Mouse (Mus musculus) 3T3-L1 (cell line): Measurements from ENCODE around the gene Ncan.
A peak's percentile ranks its signal among the peaks of the same experiment; 100 is the strongest.

ENCODE experiments used
- DNase-seq: peaks from one replicate; pipeline ENCODE4 v3.0.0-alpha.2; 2015; ENCODE audit warnings: low read depth, low spot score

Gene Ncan

GRCm38 (mm10) chr8:70129309-70129952 is 8.8 kb upstream of the Ncan start:
- DNase-seq: peak; percentile 64

- DNase-seq: peak; percentile 50
These were observed 7.8 kb upstream of the Ncan start for GRCm38 (mm10) chr8:70128435-70128834.

GRCm38 (mm10) chr8:70124992-70125391 is 4.3 kb upstream of the Ncan start:
- no peak for DNase-seq

GRCm38 (mm10) chr8:70122863-70123262 is 2.2 kb upstream of the Ncan start:
- peak; percentile 63 for DNase-seq

GRCm38 (mm10) chr8:70118726-70119700 is 1.7 kb downstream of the Ncan start:
- DNase-seq: no peak

GRCm38 (mm10) chr8:70117611-70118010 is 3.1 kb downstream of the Ncan start:
- DNase-seq: peak; percentile 72

GRCm38 (mm10) chr8:70114892-70115291 is 5.8 kb downstream of the Ncan start:
- DNase-seq: no peak

- no peak for DNase-seq
These were observed 6.2 kb downstream of the Ncan start for GRCm38 (mm10) chr8:70114488-70114887.

- DNase-seq: no peak
These were observed 8.2 kb downstream of the Ncan start for GRCm38 (mm10) chr8:70112401-70113016.

GRCm38 (mm10) chr8:70111192-70111795 is 9.4 kb downstream of the Ncan start:
- no peak for DNase-seq

- no peak for DNase-seq
These were observed 10.2 kb downstream of the Ncan start for GRCm38 (mm10) chr8:70110451-70110850.

GRCm38 (mm10) chr8:70104922-70105321 is 15.8 kb downstream of the Ncan start:
- no peak for DNase-seq

GRCm38 (mm10) chr8:70104506-70104905 is 16.2 kb downstream of the Ncan start:
- peak; percentile 58 for DNase-seq

GRCm38 (mm10) chr8:70100241-70100640 is 20.4 kb downstream of the Ncan start:
- no peak for DNase-seq

- DNase-seq: no peak
These were observed 21.4 kb downstream of the Ncan start for GRCm38 (mm10) chr8:70099276-70099675.

GRCm38 (mm10) chr8:70092786-70093185 is 27.9 kb downstream of the Ncan start:
- peak; percentile 54 for DNase-seq

GRCm38 (mm10) chr8:70089296-70089960 is 31.2 kb downstream of the Ncan start:
- DNase-seq: no peak

- DNase-seq: no peak
These were observed 32.6 kb downstream of the Ncan start for GRCm38 (mm10) chr8:70087836-70088650.

GRCm38 (mm10) chr8:70087237-70087636 is 33.4 kb downstream of the Ncan start:
- no peak for DNase-seq

GRCm38 (mm10) chr8:70086151-70086550 is 34.5 kb downstream of the Ncan start:
- DNase-seq: no peak
